Mouse (Mus musculus): ENCODE results near the gene Epgn.
A peak's percentile ranks its signal among the peaks of the same experiment; 100 is the strongest.

Epgn gene

GRCm38 (mm10) chr5:91027164-91027563, at the start of gene Epgn:
Gene Epgn (plus strand): TSS chr5:91027464.
- DNase-seq (ENCODE audit: low read depth, low spot score) = no peak

GRCm38 (mm10) chr5:90980297-90980696, 47.0 kb upstream of the Epgn start:
- DNase-seq (ENCODE audit: low read depth, low spot score) = no peak

- no peak for DNase-seq (ENCODE audit: low read depth, low spot score)
Observed at GRCm38 (mm10) chr5:90987605-90988004, 39.7 kb upstream of the Epgn start.

- no peak for DNase-seq (ENCODE audit: low read depth, low spot score)
Observed at GRCm38 (mm10) chr5:90988149-90988548, 39.1 kb upstream of the Epgn start.

- no peak for DNase-seq (ENCODE audit: low read depth, low spot score)
Observed at GRCm38 (mm10) chr5:90988592-90988991, 38.7 kb upstream of the Epgn start.

GRCm38 (mm10) chr5:90999942-91000341, 27.3 kb upstream of the Epgn start:
- no peak for DNase-seq (ENCODE audit: low read depth, low spot score)

GRCm38 (mm10) chr5:91015216-91015615, 12.0 kb upstream of the Epgn start:
- no peak for DNase-seq (ENCODE audit: low read depth, low spot score)

GRCm38 (mm10) chr5:91023114-91023513, 4.2 kb upstream of the Epgn start:
- DNase-seq (ENCODE audit: low read depth, low spot score) = no peak

- DNase-seq (ENCODE audit: low read depth, low spot score) = no peak
Observed at GRCm38 (mm10) chr5:91027840-91028239, 576 bp downstream of the Epgn start.

- no peak for DNase-seq (ENCODE audit: low read depth, low spot score)
Observed at GRCm38 (mm10) chr5:91030629-91031028, 3.4 kb downstream of the Epgn start.

GRCm38 (mm10) chr5:91035341-91035740, 8.1 kb downstream of the Epgn start:
- DNase-seq (ENCODE audit: low read depth, low spot score) = peak; percentile 4

- no peak for DNase-seq (ENCODE audit: low read depth, low spot score)
Observed at GRCm38 (mm10) chr5:91036628-91037027, 9.4 kb downstream of the Epgn start.

- no peak for DNase-seq (ENCODE audit: low read depth, low spot score)
Observed at GRCm38 (mm10) chr5:91037756-91038155, 10.5 kb downstream of the Epgn start.

GRCm38 (mm10) chr5:91038547-91038946, 11.3 kb downstream of the Epgn start:
- peak; percentile 52 for DNase-seq (ENCODE audit: low read depth, low spot score)

- DNase-seq (ENCODE audit: low read depth, low spot score) = no peak
Observed at GRCm38 (mm10) chr5:91038963-91039362, 11.7 kb downstream of the Epgn start.

GRCm38 (mm10) chr5:91047987-91048386, 20.7 kb downstream of the Epgn start:
- no peak for DNase-seq (ENCODE audit: low read depth, low spot score)

- DNase-seq (ENCODE audit: low read depth, low spot score) = no peak
Observed at GRCm38 (mm10) chr5:91048397-91048796, 21.1 kb downstream of the Epgn start.

- DNase-seq (ENCODE audit: low read depth, low spot score) = no peak
Observed at GRCm38 (mm10) chr5:91072340-91072739, 45.1 kb downstream of the Epgn start.

GRCm38 (mm10) chr5:91073626-91074025, 46.4 kb downstream of the Epgn start:
- no peak for DNase-seq (ENCODE audit: low read depth, low spot score)

GRCm38 (mm10) chr5:91074026-91074425, 46.8 kb downstream of the Epgn start:
- DNase-seq (ENCODE audit: low read depth, low spot score) = no peak

GRCm38 (mm10) chr5:91074450-91074950, 47.2 kb downstream of the Epgn start, which contains the start of gene Ereg:
Gene Ereg (plus strand): TSS chr5:91074622.
- DNase-seq (ENCODE audit: low read depth, low spot score) = peak; percentile 16

- no peak for DNase-seq (ENCODE audit: low read depth, low spot score)
Observed at GRCm38 (mm10) chr5:91075021-91075420, 47.8 kb downstream of the Epgn start.

GRCm38 (mm10) chr5:91083016-91083415, 55.8 kb downstream of the Epgn start:
- DNase-seq (ENCODE audit: low read depth, low spot score) = no peak

Data from forelimb bud, embryonic 11.5 days (tissue).